Mouse (Mus musculus) CH12.LX (cell line): ENCODE data around the gene Ms4a18. TPM values are rescaled to one million over a fixed set of nuclear protein-coding genes. Genes with fewer than 3 reads are reported as not detected.

Source experiments
- DNase-seq: peaks from one replicate; pipeline ENCODE4 v3.0.0-alpha.2; 2013; ENCODE audit errors: extremely low read depth
- H3K27ac ChIP-seq: 2 replicates; pipeline ENCODE4 v1.5.1; 2012; ENCODE audit warnings: low read depth, mild to moderate bottlenecking, control low read depth, moderate library complexity; ENCODE audit not compliant: insufficient read depth
- H3K27me3 ChIP-seq: replicated peaks from 2 replicates; pipeline ENCODE3; 2012; ENCODE audit warnings: inconsistent platforms
- H3K36me3 ChIP-seq, 2 experiments: replicated peaks in 1 of 2; 2 replicates each; pipeline versions ENCODE3 to v1.6.1; 2012; ENCODE audit warnings: inconsistent platforms in 1 of 2, low read length in 1 of 2, mild to moderate bottlenecking in 1 of 2, mixed read lengths in 1 of 2, moderate library complexity in 1 of 2; ENCODE audit not compliant: control insufficient read depth in 1 of 2, insufficient read depth in 1 of 2
- H3K4me1 ChIP-seq, 2 experiments: 2 replicates each; pipeline ENCODE4 v1.6.1; 2012; ENCODE audit warnings: inconsistent platforms in 1 of 2, moderate library complexity in 1 of 2; ENCODE audit not compliant: insufficient read depth in 2 of 2, control insufficient read depth in 1 of 2
- H3K4me2 ChIP-seq: 2 replicates; pipeline ENCODE4 v1.6.1; 2012; ENCODE audit warnings: low read depth, mild to moderate bottlenecking, control low read depth; ENCODE audit not compliant: poor library complexity, insufficient read depth, severe bottlenecking
- H3K4me3 ChIP-seq, 3 experiments: fragments of 150-350 bp in 1 of 3; sonication (generic) in 1 of 3; replicated peaks in 1 of 3; 2 replicates each; pipeline versions ENCODE3 to v1.5.1; 2011 to 2012; ENCODE audit warnings: low read depth in 2 of 3, low read length in 2 of 3, mild to moderate bottlenecking in 2 of 3, moderate library complexity in 2 of 3, control low read depth in 1 of 3, improper control_type of control experiment in 1 of 3, inconsistent platforms in 1 of 3, mixed read lengths in 1 of 3; ENCODE audit not compliant: poor library complexity in 1 of 3
- H3K79me2 ChIP-seq: replicated peaks from 2 replicates; pipeline ENCODE4 v1.6.1; 2012; ENCODE audit warnings: mild to moderate bottlenecking, moderate library complexity; ENCODE audit not compliant: control insufficient read depth, poor library complexity, insufficient read depth, severe bottlenecking; ENCODE audit errors: extremely low read depth
- H3K9ac ChIP-seq: 2 replicates; pipeline ENCODE4 v1.6.1; 2012; ENCODE audit warnings: low read depth, mild to moderate bottlenecking, control low read depth, moderate library complexity; ENCODE audit not compliant: insufficient read depth
- H3K9me3 ChIP-seq: replicated peaks from 2 replicates; pipeline ENCODE3; 2012; ENCODE audit warnings: low read length, inconsistent platforms, mixed read lengths
- CHD2 ChIP-seq: IDR thresholded peaks from 2 replicates; pipeline ENCODE4 v1.6.1; 2011; ENCODE audit warnings: low read length, improper control_type of control experiment
- CTCF ChIP-seq, 2 experiments: IDR thresholded peaks in 1 of 2; conservative IDR thresholded peaks in 1 of 2; 2 replicates each; pipeline ENCODE4 v1.5.1; 2011 to 2012; ENCODE audit warnings: low read depth in 2 of 2, low read length in 2 of 2, improper control_type of control experiment in 1 of 2, inconsistent platforms in 1 of 2, mild to moderate bottlenecking in 1 of 2, moderate library complexity in 1 of 2
- E2F4 ChIP-seq: IDR thresholded peaks from 2 replicates; pipeline ENCODE4 v1.6.1; 2011; ENCODE audit warnings: low read depth, low read length, improper control_type of control experiment; ENCODE audit not compliant: insufficient replicate concordance
- ELF1 ChIP-seq: IDR thresholded peaks from 2 replicates; pipeline ENCODE4 v1.6.1; 2014; ENCODE audit warnings: low read depth, mild to moderate bottlenecking, inconsistent platforms, low read length, improper control_type of control experiment
- EP300 ChIP-seq: IDR thresholded peaks from 2 replicates; pipeline ENCODE4 v1.6.1; 2011; ENCODE audit warnings: low read length, improper control_type of control experiment
- ETS1 ChIP-seq: conservative IDR thresholded peaks from 2 replicates; pipeline ENCODE4 v1.6.1; 2012; ENCODE audit warnings: low read depth, mild to moderate bottlenecking, inconsistent platforms, low read length, improper control_type of control experiment, moderate library complexity
- HCFC1 ChIP-seq: IDR thresholded peaks from 2 replicates; pipeline ENCODE4 v1.6.1; 2012; ENCODE audit warnings: low read depth, mild to moderate bottlenecking, inconsistent platforms, low read length, improper control_type of control experiment
- IRF4 ChIP-seq: IDR thresholded peaks from 2 replicates; pipeline ENCODE4 v1.6.1; 2014; ENCODE audit warnings: low read depth, mild to moderate bottlenecking, inconsistent platforms, low read length, improper control_type of control experiment
- JUND ChIP-seq: conservative IDR thresholded peaks from 2 replicates; pipeline ENCODE4 v1.6.1; 2011; ENCODE audit warnings: low read depth, low read length, improper control_type of control experiment
- MAX ChIP-seq: IDR thresholded peaks from 2 replicates; pipeline ENCODE4 v1.6.1; 2011; ENCODE audit warnings: low read length, improper control_type of control experiment
- MXI1 ChIP-seq: IDR thresholded peaks from 2 replicates; pipeline ENCODE4 v1.6.1; 2011; ENCODE audit warnings: mild to moderate bottlenecking, low read depth, low read length, improper control_type of control experiment
- MYC ChIP-seq: IDR thresholded peaks from 2 replicates; pipeline ENCODE4 v1.6.1; 2011; ENCODE audit warnings: low read depth, mild to moderate bottlenecking, improper control_type of control experiment, low read length
- NELFE ChIP-seq: IDR thresholded peaks from 2 replicates; pipeline ENCODE4 v1.6.1; 2011; ENCODE audit warnings: low read depth, low read length, improper control_type of control experiment
- NRF1 ChIP-seq: IDR thresholded peaks from 2 replicates; pipeline ENCODE4 v1.6.1; 2014; ENCODE audit warnings: low read depth, mild to moderate bottlenecking, inconsistent platforms, low read length, improper control_type of control experiment, moderate library complexity
- PAX5 ChIP-seq: IDR thresholded peaks from 2 replicates; pipeline ENCODE4 v1.6.1; 2012; ENCODE audit warnings: low read length, inconsistent platforms, mixed read lengths
- POLR2A ChIP-seq: IDR thresholded peaks from 2 replicates; pipeline ENCODE4 v1.6.1; 2011; ENCODE audit warnings: low read depth, mild to moderate bottlenecking, improper control_type of control experiment, low read length
- POLR2AphosphoS2 ChIP-seq: IDR thresholded peaks from 2 replicates; pipeline ENCODE4 v1.6.1; 2011; ENCODE audit warnings: low read depth, low read length, improper control_type of control experiment
- RAD21 ChIP-seq: IDR thresholded peaks from 2 replicates; pipeline ENCODE4 v1.6.1; 2011; ENCODE audit warnings: low read depth, mild to moderate bottlenecking, low read length, improper control_type of control experiment, moderate library complexity
- SIN3A ChIP-seq: IDR thresholded peaks from 2 replicates; pipeline ENCODE4 v1.6.1; 2012; ENCODE audit warnings: low read length, improper control_type of control experiment, inconsistent platforms
- SMC3 ChIP-seq: IDR thresholded peaks from 2 replicates; pipeline ENCODE4 v1.6.1; 2011; ENCODE audit warnings: low read depth, low read length, improper control_type of control experiment
- TCF12 ChIP-seq: IDR thresholded peaks from 2 replicates; pipeline ENCODE4 v1.6.1; 2014; ENCODE audit warnings: low read depth, mild to moderate bottlenecking, inconsistent platforms, low read length, improper control_type of control experiment
- UBTF ChIP-seq: IDR thresholded peaks from 2 replicates; pipeline ENCODE4 v1.6.1; 2012; ENCODE audit warnings: low read depth, mild to moderate bottlenecking, inconsistent platforms, low read length, improper control_type of control experiment, moderate library complexity
- ZC3H11A ChIP-seq: IDR thresholded peaks from 2 replicates; pipeline ENCODE4 v1.6.1; 2012; ENCODE audit warnings: low read depth, mild to moderate bottlenecking, inconsistent platforms, low read length, improper control_type of control experiment
- ZKSCAN1 ChIP-seq: IDR thresholded peaks from 2 replicates; pipeline ENCODE4 v1.6.1; 2012; ENCODE audit warnings: low read depth, inconsistent platforms, low read length, improper control_type of control experiment, borderline replicate concordance
- ZNF384 ChIP-seq: IDR thresholded peaks from 2 replicates; pipeline ENCODE4 v1.6.1; 2012; ENCODE audit warnings: low read depth, low read length, improper control_type of control experiment, inconsistent platforms
- dilution Hi-C: fragments of 300-500 bp; cut with MboI; formaldehyde crosslinking; loops from 2 replicates; pipeline ENCODE4 v1.14.3; 2020; ENCODE audit warnings: low sequenced_read_pairs; ENCODE audit not compliant: extremely low pct_unique_long_range_greater_than_20kb, extremely low pct_ligation_motif_present
- in situ Hi-C: fragments of 300-500 bp; cut with MboI; formaldehyde crosslinking; loops from 3 replicates; pipeline ENCODE4 v1.14.3; 2019; ENCODE audit warnings: low sequenced_read_pairs, low pct_ligation_motif_present, low pct_unique_long_range_greater_than_20kb, mixed read lengths
- polyA plus RNA-seq: library from polyadenylated mRNA; unstranded; fragments of >175 nt; gene quantifications from 2 replicates; pipeline ENCODE4 v1.2.1, GENCODE M21; 2012; ENCODE audit warnings: low read depth; ENCODE audit not compliant: insufficient read length
- total RNA-seq, 2 experiments: library from RNA; depleted of rRNA; stranded (reverse); fragments of 300-350 nt in 1 of 2; fragments of >200 nt in 1 of 2; gene quantifications; 2 replicates each; pipeline ENCODE4 v1.2.3; 2012 to 2014

Gene Ms4a18
- total and polyA plus RNA-seq, 3 experiments: not detected

DNA sequence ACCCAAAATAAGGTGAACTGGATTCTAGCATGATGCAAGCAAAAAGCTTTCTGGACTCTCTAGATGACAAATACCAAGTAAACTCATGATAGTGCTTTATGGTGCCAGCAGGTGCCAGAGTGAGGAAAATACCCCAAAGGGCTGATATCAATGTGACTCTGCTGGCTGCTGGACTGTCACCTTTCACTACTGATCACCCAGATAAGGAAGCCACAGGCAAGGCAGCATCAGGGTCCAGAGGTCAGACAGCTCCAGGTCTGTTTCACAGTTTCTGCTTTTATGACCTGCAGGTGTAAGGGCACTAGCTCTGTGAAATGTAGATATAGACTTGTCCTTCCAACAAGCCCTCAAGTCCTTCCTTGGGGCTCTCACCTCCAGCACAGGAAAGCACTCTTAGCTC, 2.4 kb downstream of the Ms4a18 start:
- in situ Hi-C loops (no loop called here), dilution Hi-C loops (no loop called here)
- Histone ChIP-seq H3K27me3 (no peaks in the 10 kb centered on the region), H3K9ac (no peak overlapping the region), H3K27ac (no peak overlapping the region), H3K9me3 (peaks cover 7% of the 10 kb centered on the region), H3K4me3 (no peak overlapping the region), H3K36me3 (no peaks in the 10 kb centered on the region), H3K4me2 (no peak overlapping the region), H3K4me1 (peaks cover 0 to 20% of the 10 kb centered on the region in 2 experiments; a peak in 2 of 4 replicates), H3K79me2 (no peaks in the 10 kb centered on the region)
- TF ChIP-seq IRF4: no peak
- no peak for TF ChIP-seq ZC3H11A
- no peak for TF ChIP-seq SIN3A
- TF ChIP-seq CTCF (conservative IDR thresholded peaks at IDR 0.05 in 1 of 2, IDR thresholded peaks at IDR 0.05 in 1 of 2; ENCODE audit: low read depth in 2 of 2, low read length in 2 of 2): no peak
- no peak for TF ChIP-seq SMC3
- TF ChIP-seq ZKSCAN1: no peak
- TF ChIP-seq POLR2AphosphoS2: no peak
- TF ChIP-seq POLR2A: no peak
- no peak for TF ChIP-seq UBTF
- no peak for TF ChIP-seq RAD21
- no peak for TF ChIP-seq JUND
- DNase-seq: no peak

DNA sequence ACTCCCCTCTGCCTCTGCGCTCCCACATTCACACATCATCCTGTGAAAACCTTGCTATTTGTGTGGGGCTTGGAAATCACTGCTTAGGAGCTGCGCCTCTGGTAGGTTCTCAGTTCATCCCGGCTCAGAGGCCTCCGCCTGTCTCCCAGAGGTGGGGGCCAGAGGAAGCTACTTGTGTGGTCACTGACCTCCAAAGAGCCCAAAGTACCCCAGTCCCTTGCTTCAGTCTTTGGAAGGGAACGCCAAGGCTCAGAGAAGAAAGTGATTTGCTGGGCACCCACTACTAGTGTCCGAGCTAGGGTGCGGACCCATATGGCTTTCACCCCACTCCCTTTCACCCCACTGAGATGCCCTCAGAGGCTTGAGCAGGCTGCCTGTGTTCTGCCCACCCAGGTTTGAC, 24.7 kb downstream of the Ms4a18 start, which contains the start of gene Ms4a15:
Gene Ms4a15 (minus strand): TSS at position 101 of the 400 bp plus-strand sequence.
- in situ Hi-C loops: no loop called here

DNA sequence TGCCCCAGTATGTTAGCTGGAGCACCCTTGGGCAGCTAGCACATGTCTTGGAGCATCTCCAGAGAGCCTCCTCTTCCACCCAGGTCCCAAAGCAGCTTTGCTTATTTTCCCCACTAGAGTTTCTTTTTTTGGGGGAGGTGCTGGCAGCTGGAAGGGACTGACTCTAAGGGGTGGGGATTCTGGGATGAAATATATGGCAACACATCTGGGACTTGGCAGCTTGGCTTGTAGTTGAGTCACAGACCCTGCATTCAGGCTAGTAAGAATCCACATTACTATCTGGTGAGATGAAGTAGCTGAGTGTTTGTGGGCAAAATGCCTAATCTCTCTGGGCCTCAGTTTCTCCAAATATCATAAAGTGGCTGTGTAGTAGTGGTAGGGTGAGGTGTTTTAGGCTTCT, 25.9 kb downstream of the Ms4a18 start:
- in situ Hi-C loops (no loop called here), dilution Hi-C loops (no loop called here)
- no peaks in the 10 kb centered on the region for H3K79me2 ChIP-seq
- H3K9me3 ChIP-seq: no peaks in the 10 kb centered on the region
- no peak for TF ChIP-seq ZKSCAN1
- TF ChIP-seq TCF12: no peak
- TF ChIP-seq POLR2A: no peak
- TF ChIP-seq ZNF384: no peak
- no peak for TF ChIP-seq ZC3H11A
- TF ChIP-seq NELFE: no peak
- TF ChIP-seq RAD21: no peak
- TF ChIP-seq NRF1: no peak
- TF ChIP-seq MYC: no peak
- TF ChIP-seq CHD2: no peak
- no peak for TF ChIP-seq UBTF
- no peak for TF ChIP-seq MAX
- TF ChIP-seq PAX5: no peak
- TF ChIP-seq EP300: no peak
- peaks cover 0 to 29% of the 10 kb centered on the region in 2 experiments; a peak in 2 of 4 replicates for H3K4me1 ChIP-seq
- peaks cover 2% of the 10 kb centered on the region for H3K27me3 ChIP-seq
- no peak overlapping the region for H3K27ac ChIP-seq
- no peak overlapping the region for H3K9ac ChIP-seq
- H3K36me3 ChIP-seq: no peaks in the 10 kb centered on the region
- H3K4me2 ChIP-seq: no peak overlapping the region
- DNase-seq: no peak
- no peak overlapping the region for H3K4me3 ChIP-seq

More for the DNA sequence above, 24.7 kb downstream of the Ms4a18 start, which contains the start of gene Ms4a15:
- dilution Hi-C loops: no loop called here
- Histone ChIP-seq H3K4me2 (no peak within 1 kb of the TSS), H3K36me3 (no peaks in the 10 kb centered on the region), H3K27ac (no peak within 1 kb of the TSS), H3K27me3 (peaks cover 2% of the 10 kb centered on the region), H3K9ac (no peak within 1 kb of the TSS), H3K79me2 (no peaks in the 10 kb centered on the region), H3K4me1 (peaks cover 0 to 29% of the 10 kb centered on the region in 2 experiments; a peak in 2 of 4 replicates), H3K9me3 (no peaks in the 10 kb centered on the region), H3K4me3 (no peak within 1 kb of the TSS)
- TF ChIP-seq MXI1 (no peak), ELF1 (no peak), JUND (no peak), EP300 (no peak), ETS1 (no peak), E2F4 (no peak), HCFC1 (no peak), MYC (no peak), NELFE (no peak)
- DNase-seq: no peak
